Mouse (Mus musculus): ENCODE measurements around the gene Gm5662.
"Not testable (repeated sequence)": the region's sequence is repeated elsewhere in the genome, so short reads cannot be mapped to it uniquely, and the experiment has no call there.

Gm5662 gene

GRCm38 (mm10) chr12:88274400-88274799, at the start of gene Gm5662:
Gene Gm5662 (minus strand): TSS chr12:88274500.
- in situ Hi-C loops (cut with MboI, MseI), result not testable (repeated sequence)

- in situ Hi-C loops (cut with MboI, MseI), result not testable (repeated sequence)
Observed at GRCm38 (mm10) chr12:88323926-88324325, 49.6 kb upstream of the Gm5662 start, which contains the start of gene Gm5039. Gene Gm5039 (minus strand): TSS chr12:88324026.

- in situ Hi-C loops (cut with MboI, MseI), result no loop called here
Observed at GRCm38 (mm10) chr12:88314556-88314955, 40.3 kb upstream of the Gm5662 start.

GRCm38 (mm10) chr12:88297171-88297570, 22.9 kb upstream of the Gm5662 start:
- in situ Hi-C loops (cut with MboI, MseI), result loop anchor here (10.0 to 25.0 kb wide), 2 partner anchors 285 to 642 kb away; partner anchors contain the start of genes Gm2075 and Gm6803

GRCm38 (mm10) chr12:88293082-88293481, 18.8 kb upstream of the Gm5662 start:
- in situ Hi-C loops (cut with MboI, MseI), result loop anchor here (10.0 to 25.0 kb wide), 2 partner anchors 281 to 638 kb away; partner anchors contain the start of genes Gm2075 and Gm6803

- in situ Hi-C loops (cut with MboI, MseI), result loop anchor here (25.0 kb wide), 1 partner anchor 273 kb away; the partner anchor contains the start of genes Gm2075 and Gm6803
Observed at GRCm38 (mm10) chr12:88285224-88285623, 10.9 kb upstream of the Gm5662 start.

GRCm38 (mm10) chr12:88257241-88257640, 17.1 kb downstream of the Gm5662 start:
- in situ Hi-C loops (cut with MboI, MseI), result loop anchor here (5.0 to 10.0 kb wide), 2 partner anchors 370 to 472 kb away; no protein-coding TSS in a partner anchor

GRCm38 (mm10) chr12:88255917-88256316, 18.4 kb downstream of the Gm5662 start:
- in situ Hi-C loops (cut with MboI, MseI), result loop anchor here (5.0 to 10.0 kb wide), 2 partner anchors 369 to 471 kb away; no protein-coding TSS in a partner anchor

GRCm38 (mm10) chr12:88250000-88250399, 24.3 kb downstream of the Gm5662 start, which contains the start of gene Gm8332:
Gene Gm8332 (minus strand): TSS chr12:88250100.
- in situ Hi-C loops (cut with MboI, MseI), result loop anchor here (10.0 kb wide), 1 partner anchor 465 kb away; no protein-coding TSS in a partner anchor

- in situ Hi-C loops (cut with MboI, MseI), result not testable (repeated sequence)
Observed at GRCm38 (mm10) chr12:88245786-88246185, 28.5 kb downstream of the Gm5662 start.

- in situ Hi-C loops (cut with MboI, MseI), result not testable (repeated sequence)
Observed at GRCm38 (mm10) chr12:88242940-88243339, 31.4 kb downstream of the Gm5662 start.

All from T-helper 1 cell (primary cell).